Mouse (Mus musculus): ENCODE results near the gene Ctdsp2. TPM values are rescaled to one million over a fixed set of nuclear protein-coding genes. Genes with fewer than 3 reads are reported as not detected.
A peak's percentile ranks its signal among the peaks of the same experiment; 100 is the strongest.

The Ctdsp2 gene
- total RNA-seq, 2 experiments from 2014 or later, result 102 to 158 TPM

DNA sequence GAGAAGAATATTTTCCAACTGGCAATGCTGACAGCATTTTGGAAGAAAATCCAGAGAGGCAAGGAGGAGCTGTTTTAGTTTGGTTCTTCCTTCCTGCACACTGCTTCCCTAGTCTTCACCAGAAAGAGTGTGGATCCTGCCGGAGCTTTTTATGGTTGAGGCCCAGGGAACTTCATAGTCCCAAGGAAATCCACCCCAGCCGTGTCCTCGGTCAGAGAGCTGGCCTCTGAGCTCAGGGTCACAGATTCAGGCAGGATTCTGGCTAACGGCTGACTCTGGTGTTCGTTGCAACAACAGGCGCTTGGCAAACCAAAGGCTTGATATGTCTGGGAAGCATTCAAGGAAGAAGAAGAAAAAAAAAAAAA, 15.6 kb upstream of the Ctdsp2 start:
- DNase-seq, result peak; percentile 65 to 77

DNA sequence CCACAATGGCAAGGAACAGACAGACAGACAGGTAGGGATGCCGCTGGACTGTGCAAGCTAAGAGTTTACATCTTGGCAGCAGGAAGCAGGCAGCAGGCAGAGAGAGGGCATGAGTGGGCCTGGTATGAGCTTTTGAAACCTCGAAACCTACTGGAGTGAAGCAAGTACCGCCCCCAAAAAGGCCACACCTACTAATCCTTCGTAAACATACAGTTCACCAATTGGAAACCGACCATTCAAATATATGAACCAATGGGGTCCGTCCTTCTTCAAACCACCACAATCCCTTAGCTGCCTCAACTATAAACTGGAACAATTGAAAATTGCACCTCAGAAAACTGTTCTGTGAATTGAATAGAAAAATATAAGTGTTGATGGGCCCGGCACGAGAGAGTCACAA, 14.7 kb upstream of the Ctdsp2 start:
- no peak for DNase-seq

DNA sequence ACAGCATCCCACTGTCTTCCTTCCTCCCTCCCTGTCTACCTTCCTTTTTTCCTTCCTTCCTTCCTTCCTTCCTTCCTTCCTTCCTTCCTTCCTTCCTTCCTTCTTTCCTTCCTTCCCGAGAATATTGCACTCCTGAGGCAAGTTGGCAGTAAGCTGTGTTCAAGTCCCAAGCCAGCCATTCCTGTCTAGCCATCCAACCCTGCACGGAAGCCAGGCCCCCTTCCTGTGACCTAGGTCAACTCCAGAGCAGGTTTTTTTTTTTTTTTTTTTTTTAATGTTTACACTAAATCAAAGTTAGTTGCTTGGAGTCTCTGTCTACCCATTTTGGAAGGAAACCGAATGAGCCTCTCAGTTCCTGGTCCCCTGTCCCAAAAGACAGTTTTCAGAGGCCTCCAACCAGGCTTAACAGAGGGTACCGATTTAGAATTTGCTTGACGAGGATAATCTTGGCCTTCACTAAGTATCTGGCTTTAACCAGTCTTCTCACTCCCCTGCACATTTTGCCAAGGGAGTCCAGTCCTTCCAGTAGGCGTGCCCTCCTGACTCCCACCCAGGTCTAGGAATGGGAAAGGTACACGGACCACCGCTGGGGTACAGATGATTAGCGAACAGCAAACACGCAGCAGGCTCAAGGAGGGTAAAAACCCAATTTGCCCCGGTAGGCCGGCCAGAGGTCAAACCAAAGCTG, 7.0 kb upstream of the Ctdsp2 start:
- no peak for DNase-seq

DNA sequence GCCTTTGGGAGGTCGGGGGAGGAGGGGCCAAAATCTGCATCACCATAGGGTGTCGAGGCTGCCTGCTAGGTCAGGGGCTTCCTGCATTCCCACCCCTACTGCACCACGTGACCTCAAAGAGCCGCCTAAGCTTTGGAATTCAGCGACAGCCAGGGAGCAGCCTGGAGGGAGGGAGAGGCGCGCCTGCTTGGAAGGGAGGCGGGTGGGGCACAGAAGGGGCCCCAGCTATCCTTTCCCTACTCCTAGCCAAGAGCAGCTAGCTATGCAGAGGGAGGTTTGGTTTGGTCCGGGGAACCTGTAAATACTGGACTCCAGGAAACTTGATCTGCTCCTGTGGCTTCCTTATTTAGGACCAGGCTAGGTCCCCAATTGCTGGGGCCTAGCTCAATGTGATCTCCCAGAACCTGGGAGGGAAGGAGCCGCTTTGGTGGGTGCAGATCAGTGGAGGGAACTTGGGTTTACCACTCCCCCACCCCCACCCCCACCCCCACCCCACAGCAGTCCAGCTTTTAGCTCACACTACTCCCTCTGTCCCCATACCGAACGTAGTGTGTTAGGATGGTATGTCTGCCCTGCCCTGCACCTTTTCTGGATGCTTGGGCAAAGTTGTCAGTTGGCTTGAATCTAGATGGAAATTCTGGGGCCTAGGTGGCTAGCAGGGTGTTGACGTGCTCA, 6.3 kb upstream of the Ctdsp2 start:
- DNase-seq, result peak; percentile 66 to 69

DNA sequence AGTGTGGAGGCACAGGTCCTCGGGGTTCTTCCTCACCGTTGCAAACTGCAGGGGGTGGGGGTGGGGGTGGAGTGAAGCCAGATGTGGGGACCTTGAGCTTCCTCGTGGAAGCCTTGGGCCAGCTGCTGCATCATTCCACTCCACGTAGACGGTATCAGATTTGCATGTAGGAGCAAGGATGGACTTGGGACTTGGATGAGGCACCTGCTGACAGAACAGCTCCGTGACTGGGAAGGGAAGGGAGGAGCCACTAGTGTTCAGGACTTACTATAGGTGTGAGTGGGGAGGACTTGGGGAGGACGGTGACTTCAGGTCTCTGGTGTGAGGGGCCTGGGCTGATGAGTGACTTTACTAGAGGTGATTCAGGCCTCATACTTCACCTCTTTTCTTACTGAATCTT, 5.5 kb upstream of the Ctdsp2 start:
- no peak for DNase-seq

DNA sequence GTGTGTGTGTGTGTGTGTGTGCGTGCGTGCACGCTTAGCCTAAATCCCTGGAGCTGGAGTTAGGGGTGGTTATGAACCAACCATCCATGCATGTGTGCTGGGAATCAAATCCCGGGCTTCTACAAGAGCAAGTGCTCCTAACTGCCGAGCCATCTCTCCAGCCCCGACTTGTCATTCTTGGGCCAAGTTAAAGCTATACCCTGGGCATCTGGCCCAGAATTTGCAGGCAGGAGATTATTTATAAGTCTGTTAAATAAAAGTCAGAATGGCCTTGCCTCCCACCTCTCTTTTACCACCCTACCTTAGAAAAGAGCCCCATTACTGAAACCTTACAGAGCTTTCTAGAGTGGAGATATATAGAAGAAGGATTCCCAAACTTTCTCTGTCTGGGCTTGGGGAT, 2.8 kb upstream of the Ctdsp2 start:
- no peak for DNase-seq

DNA sequence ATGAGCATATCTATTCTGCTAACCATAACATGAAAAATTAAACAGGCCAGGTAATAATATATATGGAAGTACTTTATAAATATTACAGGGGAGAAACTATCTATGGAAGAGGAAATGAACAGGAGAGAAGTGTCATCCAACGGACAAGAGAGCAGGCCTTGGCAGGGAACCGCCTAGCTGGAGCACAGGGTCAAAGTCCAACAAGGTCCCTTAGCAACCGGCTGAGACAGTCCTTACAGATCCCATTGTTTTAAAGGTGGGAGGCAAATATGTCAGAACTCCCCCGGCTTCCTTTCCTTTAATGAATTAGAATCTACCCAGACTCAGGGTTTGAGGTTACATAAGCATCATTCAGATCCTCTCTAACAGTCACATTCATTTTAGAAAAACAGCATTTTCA, 1.4 kb upstream of the Ctdsp2 start:
- DNase-seq, result no peak

DNA sequence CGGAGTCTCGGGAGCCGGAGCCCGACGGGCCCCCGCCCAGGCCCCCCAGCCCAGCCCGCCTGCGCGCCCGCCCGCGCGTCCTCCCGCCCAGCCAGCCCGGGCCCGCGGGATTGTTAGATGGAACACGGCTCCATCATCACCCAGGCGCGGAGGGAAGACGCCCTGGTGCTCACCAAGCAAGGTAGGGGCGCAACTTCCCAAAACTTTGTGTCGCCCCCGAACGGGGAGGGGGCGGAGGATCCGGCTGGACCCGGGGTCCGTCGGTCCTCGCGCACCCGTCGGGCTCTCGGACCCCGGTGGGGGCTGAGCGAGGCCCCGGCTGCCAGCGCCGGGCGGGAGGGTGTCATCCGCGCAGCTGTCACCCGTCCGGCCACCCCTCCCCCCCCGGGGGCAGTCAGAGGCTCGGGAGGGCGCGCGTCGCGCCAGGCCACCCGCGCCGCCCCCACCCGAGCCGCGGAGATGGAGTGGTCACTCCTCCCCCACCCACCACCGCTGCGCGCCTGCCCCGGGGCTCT, 661 bp downstream of the Ctdsp2 start:
- peak; percentile 83 to 92 for DNase-seq

DNA sequence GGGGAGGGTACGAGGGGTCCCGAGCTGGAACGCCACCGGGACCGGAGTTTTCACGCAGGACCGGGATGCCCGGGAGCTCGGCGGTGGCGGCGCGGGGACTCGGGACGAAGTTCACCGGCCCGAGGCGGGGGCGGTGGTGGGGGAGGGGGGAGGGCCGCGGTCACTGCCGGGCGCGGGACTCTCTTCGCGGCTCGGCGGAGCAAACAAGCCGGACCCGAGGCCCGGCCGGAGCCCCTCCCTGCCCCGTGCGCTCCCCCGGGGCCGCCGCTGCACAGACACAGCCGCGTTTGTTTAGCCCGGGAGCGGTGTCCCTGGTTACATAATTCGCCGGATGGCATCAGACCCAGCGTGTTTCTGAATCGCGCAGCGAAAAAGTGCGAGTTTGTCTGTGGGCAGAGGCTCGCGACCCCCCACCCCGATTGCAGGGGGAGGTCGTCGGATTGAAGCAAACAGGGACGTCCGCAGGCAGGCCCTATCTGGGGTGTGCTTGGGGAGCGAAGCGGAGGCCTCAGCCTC, 1.2 kb downstream of the Ctdsp2 start:
- DNase-seq, result peak in 1 of 2 experiments; percentile 74

DNA sequence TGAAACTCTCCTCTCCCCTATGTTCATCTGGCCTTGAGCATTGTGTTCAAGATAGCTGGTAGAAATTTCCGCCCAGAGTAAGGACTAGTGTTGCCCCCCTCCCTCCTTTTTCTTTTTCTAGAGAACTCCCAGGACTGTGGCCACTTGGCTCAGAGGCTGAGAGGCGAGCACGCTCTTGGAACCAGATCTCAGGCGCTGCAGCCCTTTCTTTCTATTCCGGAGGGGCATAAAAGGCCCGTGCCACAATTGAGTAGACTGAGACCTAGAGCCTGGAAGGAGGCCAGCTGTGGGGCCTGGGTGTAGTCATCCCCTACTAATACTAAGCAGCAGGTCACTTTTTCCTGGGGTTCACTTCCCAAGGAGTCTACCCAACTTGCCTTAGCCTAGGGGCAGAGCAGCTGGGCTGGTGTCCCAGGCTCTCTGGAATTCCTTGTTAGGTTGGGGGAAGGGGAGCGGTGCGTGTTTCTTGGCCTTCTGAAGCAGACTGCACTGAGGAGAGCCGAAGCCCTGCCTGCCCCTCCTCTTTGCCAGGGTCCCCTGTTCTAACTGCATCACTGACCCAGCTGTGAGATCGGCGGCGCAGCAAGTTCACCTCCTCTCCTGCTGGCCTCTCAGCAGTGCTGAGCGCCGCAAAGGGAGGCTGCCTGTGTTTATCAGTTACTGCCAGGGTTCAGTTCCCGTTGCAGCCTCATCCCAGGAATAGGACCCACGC, 1.9 kb downstream of the Ctdsp2 start:
- peak in 1 of 2 experiments; percentile 68 for DNase-seq

DNA sequence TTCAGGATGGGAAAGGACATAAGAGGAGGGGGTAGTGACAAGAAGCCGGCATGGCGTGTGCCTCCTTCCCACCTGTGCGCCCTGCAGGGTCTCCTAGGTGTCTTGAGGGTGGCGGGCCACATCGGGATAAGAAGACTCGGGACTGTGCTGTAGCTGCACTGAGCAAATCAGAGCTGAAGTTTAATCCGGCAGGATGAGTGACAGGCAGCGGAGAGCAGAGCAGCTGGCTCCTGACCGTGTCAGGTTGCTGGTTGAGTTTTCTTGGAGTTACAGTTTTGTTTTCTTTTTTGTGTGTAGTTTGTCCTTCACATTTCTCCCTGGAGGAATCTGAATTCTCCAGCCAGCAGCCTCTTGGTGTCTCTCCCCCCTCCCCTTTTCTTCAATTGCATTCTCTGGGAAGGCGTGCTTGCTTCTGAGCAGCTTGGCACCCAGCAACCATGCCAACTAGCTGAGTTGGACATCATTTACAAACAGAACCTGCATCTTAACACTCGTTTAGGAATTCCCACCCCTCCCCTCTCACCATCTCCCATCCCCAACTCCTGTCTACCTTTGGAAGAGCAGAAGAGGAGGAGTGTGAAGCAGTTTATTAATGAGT, 2.5 kb downstream of the Ctdsp2 start:
- peak in 1 of 2 experiments; percentile 35 for DNase-seq

DNA sequence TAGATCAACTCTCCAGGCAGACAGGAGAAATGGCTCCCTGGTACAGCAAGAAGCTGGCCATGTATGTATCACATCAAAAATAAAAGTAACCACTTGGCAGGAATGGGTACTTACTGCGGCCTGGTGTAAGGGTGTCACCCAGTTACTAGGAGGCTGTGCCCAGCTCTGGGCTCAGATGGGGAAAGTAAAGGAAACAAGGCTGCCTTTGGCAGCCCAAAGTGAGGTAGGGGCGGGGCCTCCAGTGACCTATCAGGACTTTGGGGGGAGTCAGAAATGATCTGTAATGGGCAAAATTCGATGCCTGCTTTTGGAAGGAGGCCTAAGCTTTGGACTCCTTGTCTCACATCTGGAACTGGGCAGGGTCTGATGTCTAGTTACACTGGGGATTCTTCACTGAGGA, 3.2 kb downstream of the Ctdsp2 start:
- peak in 1 of 2 experiments; percentile 50 for DNase-seq

DNA sequence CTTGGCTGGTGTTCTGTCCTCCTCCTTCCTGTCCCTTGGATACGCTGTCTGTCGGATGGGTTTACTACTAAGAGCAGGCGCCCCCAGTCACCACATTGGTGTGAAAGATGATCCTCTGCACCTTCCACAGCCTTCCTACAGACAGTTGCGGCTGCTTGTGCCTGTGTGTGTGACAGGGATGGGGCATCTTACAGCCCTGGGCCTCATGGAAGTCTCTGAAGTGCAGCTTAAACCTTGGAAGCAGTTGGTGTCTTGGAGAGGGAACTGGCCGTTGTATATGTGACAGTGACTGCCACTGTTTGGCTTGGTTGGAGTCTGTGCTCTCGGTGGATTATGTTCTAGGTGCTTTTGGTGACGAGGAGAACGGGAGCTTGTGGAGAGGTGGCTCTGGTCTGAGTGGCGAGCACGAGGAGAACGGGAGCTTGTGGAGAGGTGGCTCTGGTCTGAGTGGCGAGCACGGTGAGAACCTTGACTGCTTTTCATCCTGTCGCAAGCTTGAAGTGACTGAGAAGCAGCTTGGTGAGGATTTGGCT, 4.7 kb downstream of the Ctdsp2 start:
- DNase-seq, result no peak

DNA sequence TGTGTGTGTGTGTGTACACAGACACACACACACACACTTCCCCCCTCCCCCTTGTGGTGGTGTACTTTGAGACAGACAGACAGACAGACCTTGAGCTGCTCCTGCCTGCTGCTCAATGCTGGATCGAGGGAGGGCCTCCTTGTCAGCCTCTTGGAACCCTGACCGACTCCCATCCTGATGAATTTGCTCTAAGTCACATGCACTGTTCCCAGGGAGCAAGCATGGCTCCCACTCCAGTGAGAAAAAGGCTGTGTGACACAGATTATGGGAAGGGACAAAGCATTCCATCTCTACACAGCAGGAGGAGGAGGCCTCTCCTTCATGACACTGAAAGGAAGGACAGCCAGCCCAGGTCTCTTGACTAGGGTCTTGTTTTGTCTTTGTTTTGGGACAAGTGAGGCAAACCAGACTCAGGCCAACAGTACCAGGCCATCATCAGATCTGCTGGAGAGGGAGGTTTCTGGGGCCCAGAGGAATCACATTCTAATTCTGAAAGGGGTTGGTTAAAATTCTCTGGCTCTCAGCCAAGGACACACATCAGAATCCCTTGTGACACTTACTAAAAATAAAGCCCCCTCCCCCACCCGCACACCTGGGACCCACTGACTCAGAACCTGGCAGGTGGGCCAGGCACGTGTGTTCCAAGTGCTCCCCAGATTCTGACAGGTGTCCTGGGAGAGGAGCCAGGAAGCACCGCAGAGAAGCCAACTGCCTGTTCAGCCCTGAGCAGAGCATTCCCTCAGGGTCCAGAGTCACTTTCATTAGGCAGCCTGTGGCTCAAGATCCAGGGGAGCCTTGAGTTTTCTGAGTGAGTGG, 5.9 kb downstream of the Ctdsp2 start:
- peak in 1 of 2 experiments; percentile 58 for DNase-seq

DNA sequence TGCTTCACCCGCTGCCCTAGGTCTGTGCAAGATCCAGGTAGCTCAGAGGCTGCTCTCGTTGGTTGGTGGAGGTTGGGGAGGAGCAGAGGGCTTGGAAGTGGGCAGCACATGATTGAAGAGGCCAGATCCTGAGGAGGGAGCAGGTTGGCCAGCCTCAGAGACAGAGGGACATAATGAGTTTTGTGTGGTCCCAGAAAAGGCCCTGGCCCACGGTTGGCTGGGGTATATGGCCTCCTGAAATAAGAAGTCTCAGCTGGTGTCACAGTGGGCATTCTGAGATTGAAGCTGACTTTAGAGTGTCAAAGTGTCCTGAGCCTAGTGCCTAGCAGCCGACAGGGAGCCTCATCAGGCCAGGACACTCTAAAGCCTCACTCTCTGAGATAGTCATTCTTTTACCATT, 6.6 kb downstream of the Ctdsp2 start:
- DNase-seq, result no peak

DNA sequence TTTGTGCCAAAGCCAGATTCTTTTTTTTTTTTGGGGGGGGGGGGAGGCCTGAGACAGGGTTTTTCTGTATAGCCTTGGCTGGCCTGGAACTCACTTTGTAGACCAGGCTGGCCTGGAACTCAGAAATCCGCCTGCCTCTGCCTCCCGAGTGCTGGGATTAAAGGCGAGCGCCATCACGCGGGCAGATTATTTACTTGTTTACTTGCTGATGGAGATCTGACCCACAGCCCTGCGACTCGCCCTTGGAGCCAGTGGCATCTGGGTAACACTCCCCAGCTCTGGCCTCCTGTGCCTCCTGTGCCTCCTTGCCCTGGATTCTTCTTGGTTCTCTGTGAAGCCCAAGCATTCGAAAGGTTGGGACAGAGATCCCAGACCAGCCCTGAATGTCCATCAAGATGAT, 7.1 kb downstream of the Ctdsp2 start:
- DNase-seq, result no peak

DNA sequence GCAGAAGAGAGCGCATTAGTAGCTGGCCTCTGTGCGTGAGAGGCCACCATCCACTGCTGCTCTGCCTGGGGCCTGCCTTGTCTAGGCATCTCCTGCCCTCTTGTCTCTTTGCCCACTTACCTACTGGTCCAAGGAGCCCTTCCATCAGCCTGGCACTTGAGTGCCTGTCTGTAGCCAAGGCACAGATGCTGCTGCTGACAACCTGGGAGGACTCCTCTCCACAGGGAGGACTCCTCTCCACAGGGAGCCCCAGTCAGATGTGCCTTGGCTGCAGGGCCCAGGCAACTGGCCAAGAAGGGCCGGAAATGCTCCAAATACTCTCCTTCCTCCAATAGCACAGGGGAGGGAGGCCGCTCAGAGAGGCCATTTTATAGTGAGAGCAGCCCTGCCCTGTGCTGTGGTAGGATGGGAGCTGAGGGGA, 8.0 kb downstream of the Ctdsp2 start:
- peak; percentile 88 to 90 for DNase-seq

DNA sequence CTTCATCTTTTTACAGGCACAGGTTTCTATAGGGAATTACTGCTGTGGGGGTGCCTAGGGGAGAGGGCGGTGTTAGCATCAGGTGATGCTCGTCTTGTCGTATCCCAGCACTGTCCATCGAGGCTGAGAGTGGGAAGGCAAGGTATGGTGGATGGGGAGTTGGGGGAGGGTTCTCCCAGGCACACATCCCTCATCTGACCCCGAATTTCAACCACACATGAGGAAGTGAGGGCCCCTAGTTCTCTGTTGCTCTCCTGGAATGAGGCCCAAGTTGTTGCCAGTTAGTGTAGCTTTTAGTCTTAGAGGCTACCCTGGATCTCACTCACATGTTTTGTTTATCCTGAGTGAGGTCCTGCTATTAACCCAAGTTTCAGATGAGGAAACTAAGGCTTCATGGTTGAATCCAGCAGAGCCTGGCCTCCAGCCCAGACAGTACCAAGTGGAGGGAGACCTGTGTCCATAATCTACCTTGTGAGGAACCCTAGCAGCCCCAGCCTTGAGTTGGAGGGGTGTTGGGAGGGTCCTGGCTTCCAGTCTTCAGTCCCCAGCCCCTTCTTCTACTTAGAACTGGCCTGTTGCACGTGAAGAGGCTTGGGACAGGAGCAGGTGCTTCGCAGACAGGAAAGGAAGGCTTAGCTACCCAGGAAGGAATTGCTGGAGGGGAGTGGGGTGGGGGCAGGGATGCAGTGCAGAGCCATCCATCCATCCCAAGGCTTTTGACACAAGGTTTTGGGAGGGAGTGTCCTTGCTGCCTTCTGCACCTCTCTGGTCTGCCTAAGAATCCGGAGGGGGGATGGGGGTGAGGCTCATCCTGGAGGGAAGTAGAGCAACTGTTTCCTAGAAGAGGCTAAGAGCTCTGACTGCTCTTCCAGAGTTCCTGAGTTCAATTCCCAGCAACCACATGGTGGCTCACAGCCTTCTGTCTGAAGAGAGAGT, 8.9 kb downstream of the Ctdsp2 start:
- DNase-seq, result peak in 1 of 2 experiments; percentile 62

DNA sequence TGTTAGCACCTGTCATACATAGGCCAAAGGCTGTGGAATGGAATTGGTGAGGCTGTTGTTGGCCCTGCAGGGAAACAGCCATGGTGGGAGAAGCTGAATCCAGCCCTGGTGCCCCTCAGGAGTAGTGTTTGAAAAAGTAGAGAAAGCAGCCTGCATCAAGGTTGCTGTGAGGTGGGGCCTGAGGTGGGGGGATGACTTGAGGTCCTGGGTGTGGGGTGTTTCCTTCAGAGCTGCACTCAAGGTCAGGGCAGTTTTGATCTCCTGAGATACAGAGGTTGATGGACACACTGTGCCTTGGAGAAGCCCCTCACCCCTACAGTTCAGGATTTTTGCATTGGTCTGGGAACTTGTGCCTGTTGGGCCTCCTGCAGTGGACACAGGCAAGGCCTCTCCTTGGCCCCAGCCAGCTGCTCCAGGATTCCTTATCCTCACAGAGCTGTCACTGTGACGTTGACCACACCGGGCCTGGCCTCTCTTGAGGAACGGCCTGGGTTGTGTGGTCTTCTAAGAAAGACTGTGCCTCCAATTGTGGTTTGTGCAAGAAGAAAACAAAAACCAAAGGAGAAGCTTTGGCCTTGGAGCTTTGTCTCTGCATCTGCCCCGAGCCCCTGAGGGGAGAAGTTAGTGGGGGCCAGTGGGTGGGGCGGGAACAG, 10.1 kb downstream of the Ctdsp2 start:
- no peak for DNase-seq
